Mouse (Mus musculus) cortical plate, adult 2 months (tissue): ENCODE data around the gene Atxn7l1. TPM values are rescaled to one million over a fixed set of nuclear protein-coding genes. Genes with fewer than 3 reads are reported as not detected.

Experiments used
- H3K27ac ChIP-seq: fragments of 200-500 bp; 2 replicates; pipeline ENCODE4 v1.5.1; 2012; ENCODE audit warnings: low read length, control low read depth, inconsistent platforms; ENCODE audit not compliant: insufficient read depth
- H3K4me1 ChIP-seq: fragments of 200-500 bp; 2 replicates; pipeline ENCODE4 v1.6.1; 2011; ENCODE audit warnings: low read length; ENCODE audit not compliant: control insufficient read depth, insufficient read depth
- H3K4me3 ChIP-seq: fragments of 200-500 bp; 2 replicates; pipeline ENCODE4 v1.5.1; 2011; ENCODE audit warnings: mild to moderate bottlenecking, low read length, control low read depth; ENCODE audit not compliant: insufficient read depth
- CTCF ChIP-seq: fragments of 200-500 bp; IDR thresholded peaks from 2 replicates; pipeline ENCODE4 v1.5.1; 2011; ENCODE audit warnings: mild to moderate bottlenecking, control low read depth, low read length; ENCODE audit not compliant: insufficient read depth; ENCODE audit errors: extremely low read depth
- POLR2A ChIP-seq: fragments of 200-500 bp; IDR thresholded peaks from 2 replicates; pipeline ENCODE4 v1.6.1; 2011; ENCODE audit warnings: mild to moderate bottlenecking, low read length, control low read depth; ENCODE audit not compliant: insufficient read depth; ENCODE audit errors: extremely low read depth
- polyA plus RNA-seq: library from polyadenylated mRNA; depleted of rRNA; stranded (reverse); fragments of >200 nt; gene quantifications from 2 replicates; pipeline ENCODE4 v1.2.3, GENCODE M21; 2012

Gene Atxn7l1
- polyA plus RNA-seq, 1 experiment = 41.0 TPM

DNA sequence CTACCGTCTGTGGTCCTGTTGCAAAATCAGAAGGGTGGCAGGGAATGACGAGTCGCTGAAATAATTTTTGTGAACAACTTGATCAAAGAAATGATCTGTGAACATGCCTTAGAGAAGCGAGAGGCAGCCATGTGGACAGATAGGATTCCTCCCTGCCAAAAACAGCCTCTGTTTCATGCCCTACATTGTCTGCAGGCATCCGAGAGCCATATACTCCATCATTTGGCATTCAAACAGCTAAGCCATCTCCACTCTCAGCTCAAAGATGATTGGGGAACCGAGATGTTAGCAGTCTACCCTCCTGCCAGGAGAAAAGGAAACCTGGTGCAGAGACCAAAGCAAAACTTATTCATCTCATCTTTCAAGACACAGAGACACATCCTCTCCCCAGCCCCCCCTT lies 193.2 kb downstream of the Atxn7l1 start:
- Histone ChIP-seq H3K4me3 (no peak overlapping the region), H3K4me1 (peaks cover 10% of the 10 kb centered on the region), H3K27ac (no peak overlapping the region)
- TF ChIP-seq POLR2A (no peak), CTCF (no peak)

DNA sequence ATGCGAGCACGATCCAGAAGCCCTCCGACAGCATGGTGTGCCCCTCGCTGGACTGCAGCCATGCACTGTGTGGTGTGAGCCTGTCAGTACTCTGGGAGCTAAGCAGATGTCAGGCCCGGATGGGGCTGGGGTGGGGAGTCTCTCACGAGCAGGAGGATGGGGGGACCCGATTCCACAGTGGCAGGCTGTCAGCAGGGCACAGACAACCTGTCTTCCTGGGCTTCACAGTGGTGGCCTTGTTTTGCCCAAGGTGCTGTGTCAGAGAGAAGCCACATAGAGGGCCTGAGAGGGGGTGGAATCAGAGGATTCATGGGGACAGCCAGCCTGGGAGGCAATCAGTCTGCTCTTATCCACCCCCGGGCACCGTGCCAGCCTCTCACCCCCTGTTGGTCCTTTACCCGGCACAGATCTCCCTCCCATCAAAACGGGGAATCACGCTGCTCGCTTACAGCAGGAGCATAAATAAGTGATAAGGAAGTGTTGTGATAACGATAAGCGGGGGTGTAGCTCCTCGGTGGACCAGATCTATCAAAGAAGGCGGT lies 193.9 kb downstream of the Atxn7l1 start:
- H3K4me3 ChIP-seq = no peak overlapping the region
- H3K4me1 ChIP-seq = peaks cover 10% of the 10 kb centered on the region
- peak overlapping the region; percentile 8; the same call in 1 of the 2 replicates for H3K27ac ChIP-seq
- TF ChIP-seq POLR2A = no peak
- TF ChIP-seq CTCF = no peak

DNA sequence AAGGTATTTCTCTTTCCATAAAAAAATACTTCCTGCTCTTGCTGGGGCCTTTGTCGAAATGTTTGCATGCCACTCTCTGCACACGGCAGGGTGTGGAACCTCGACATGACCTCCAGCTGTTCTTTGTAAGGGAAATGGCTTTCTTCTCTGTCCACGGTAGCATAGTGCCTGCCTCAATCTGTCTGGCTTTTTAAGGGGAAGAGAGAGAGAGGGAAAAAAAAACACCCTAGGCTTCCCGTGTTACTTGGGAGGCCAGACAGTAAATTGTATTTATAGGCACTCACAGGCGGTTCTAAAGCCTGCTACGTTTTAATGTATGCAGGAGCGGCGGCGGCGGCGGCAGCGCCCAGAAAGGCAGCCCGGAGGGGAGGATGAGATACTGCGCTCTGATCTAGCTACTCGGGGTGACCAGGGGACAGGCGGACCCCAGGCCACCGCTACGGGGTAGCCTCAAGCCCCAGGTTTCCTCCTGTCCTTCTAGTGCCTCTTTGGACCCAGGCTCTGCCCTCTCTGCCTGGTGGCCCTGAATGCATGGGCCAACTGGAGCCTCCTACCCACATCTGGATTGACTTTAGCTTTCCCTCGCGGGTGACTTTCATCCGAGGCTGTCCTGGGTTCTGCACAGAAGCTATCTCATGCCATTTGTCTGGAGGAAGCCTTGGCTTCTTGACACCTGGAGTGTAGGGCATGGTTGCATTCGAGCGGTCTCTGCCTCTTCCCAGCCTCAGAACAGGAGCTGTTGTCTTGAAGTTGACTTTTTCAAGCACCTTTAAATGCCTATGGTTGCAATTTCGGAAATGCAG lies 197.7 kb downstream of the Atxn7l1 start:
- H3K4me3 ChIP-seq = peak overlapping the region; percentile 17
- TF ChIP-seq CTCF (no peak), POLR2A (no peak)
- H3K27ac ChIP-seq = no peak overlapping the region; the same call in 1 of the 2 replicates
- H3K4me1 ChIP-seq = peaks cover 10% of the 10 kb centered on the region

GRCm38 (mm10) chr12:33345773-33346435 lies 198.4 kb downstream of the Atxn7l1 start:
- no peak for TF ChIP-seq CTCF
- TF ChIP-seq POLR2A = no peak
- Histone ChIP-seq H3K4me1 (peaks cover 10% of the 10 kb centered on the region), H3K4me3 (peak overlapping the region; percentile 17), H3K27ac (no peak overlapping the region)

GRCm38 (mm10) chr12:33352671-33353070 lies 205.2 kb downstream of the Atxn7l1 start:
- TF ChIP-seq POLR2A (no peak), CTCF (no peak)

GRCm38 (mm10) chr12:33358345-33358744 lies 210.9 kb downstream of the Atxn7l1 start:
- H3K27ac ChIP-seq = no peak overlapping the region
- H3K4me1 ChIP-seq = 0 out of 2 replicates have a peak, but pooled peaks cover 2% of the 10 kb centered on the region
- no peak overlapping the region for H3K4me3 ChIP-seq
- TF ChIP-seq POLR2A = no peak
- TF ChIP-seq CTCF = no peak

More at GRCm38 (mm10) chr12:33352671-33353070, 205.2 kb downstream of the Atxn7l1 start:
- no peak overlapping the region for H3K4me3 ChIP-seq
- no peaks in the 10 kb centered on the region; the same call in 1 of the 2 replicates for H3K4me1 ChIP-seq
- no peak overlapping the region for H3K27ac ChIP-seq

DNA sequence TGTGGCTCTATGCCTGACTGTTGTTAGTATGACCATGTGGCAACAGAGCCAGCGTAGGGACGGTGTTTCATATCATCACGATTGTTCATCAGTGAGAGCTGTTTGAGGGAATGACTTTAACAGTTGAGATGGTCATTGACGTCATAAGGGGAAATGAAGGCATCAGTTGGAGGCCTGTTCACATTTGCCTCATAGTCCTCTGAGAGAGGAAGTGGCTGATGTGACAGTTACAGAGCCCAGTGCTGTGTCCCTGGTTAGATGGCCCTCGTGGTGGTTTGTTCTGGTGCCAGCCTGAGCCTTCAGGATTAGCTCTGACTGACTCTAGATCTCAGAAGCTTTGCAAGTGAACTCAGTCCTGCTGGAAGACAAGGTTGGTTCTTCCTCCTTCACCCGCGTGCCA lies 211.7 kb downstream of the Atxn7l1 start:
- no peak overlapping the region for H3K4me3 ChIP-seq
- H3K4me1 ChIP-seq = 0 out of 2 replicates have a peak, but pooled peaks cover 2% of the 10 kb centered on the region
- no peak overlapping the region for H3K27ac ChIP-seq
- no peak for TF ChIP-seq CTCF
- no peak for TF ChIP-seq POLR2A

DNA sequence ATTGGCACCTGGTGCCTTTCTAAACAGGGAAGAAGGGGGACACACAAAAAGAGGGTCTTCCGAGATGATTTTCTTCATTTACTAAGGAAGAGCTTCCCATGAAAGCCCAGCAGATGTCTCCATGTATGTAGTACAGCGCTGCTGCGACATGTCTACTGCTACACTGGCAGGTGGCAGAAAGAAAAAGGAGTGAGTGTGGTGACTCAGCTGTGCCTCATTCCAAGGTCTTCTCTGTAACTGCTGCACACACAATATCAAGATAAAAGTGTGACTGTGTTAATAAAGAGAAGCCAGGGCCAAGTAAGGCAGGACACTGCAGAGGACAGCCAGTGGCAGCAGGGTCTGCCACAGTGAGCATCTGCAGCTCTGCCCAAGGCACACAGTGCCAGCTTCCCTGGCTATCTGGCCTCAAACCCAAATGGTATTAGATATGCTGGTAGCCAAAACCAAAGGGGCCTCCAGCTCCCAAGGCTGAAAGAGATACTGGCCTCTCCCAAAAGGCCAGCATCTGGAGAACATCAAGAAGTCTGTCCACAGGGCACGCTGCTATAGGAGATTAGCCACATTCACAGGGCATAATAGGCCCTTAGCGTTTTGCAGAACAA lies 212.5 kb downstream of the Atxn7l1 start:
- TF ChIP-seq POLR2A (no peak), CTCF (no peak)
- 0 out of 2 replicates have a peak, but pooled peaks cover 2% of the 10 kb centered on the region for H3K4me1 ChIP-seq
- H3K27ac ChIP-seq = no peak overlapping the region
- H3K4me3 ChIP-seq = no peak overlapping the region

DNA sequence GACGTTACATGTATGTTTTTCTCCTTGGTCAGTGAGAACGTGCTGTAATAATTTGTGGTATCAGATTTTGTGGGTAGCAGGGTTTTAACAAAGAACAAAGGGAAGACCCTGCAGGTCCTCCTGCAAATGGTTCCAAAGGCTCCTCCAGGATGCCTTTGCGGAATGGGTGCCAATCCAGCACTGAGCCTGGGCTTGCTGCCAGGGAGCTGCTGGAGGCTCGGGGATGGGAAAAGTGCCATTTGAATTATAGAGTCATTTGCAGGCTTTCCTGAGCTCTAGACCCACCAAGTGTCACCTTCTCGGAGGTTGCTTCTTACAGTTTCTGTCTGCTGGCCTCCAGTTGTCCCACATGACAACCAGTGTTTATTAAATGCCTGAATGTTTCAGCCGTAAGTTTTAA lies 213.2 kb downstream of the Atxn7l1 start:
- no peak overlapping the region for H3K4me3 ChIP-seq

DNA sequence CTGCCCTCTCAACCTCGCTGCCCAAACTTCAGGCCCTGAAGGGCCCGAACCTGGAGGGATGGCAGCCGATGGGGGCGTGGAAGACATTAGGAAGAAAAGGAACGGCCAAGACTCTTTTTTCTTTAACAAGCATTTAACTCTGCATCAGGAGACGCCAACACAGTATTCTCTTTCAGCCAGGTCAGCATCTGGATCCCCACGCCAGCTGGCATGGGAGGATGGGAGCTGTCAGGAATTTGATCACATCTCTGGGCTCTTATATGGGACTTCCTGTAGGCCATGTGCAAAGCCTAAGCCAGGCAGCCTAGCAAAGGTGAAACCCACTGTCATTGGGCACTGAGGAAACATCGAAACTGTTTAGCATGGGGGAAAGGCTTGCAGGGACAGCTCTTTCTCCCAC lies 217.0 kb downstream of the Atxn7l1 start:
- Histone ChIP-seq H3K4me3 (no peak overlapping the region), H3K27ac (no peak overlapping the region), H3K4me1 (0 out of 2 replicates have a peak, but pooled peaks cover 2% of the 10 kb centered on the region)
- TF ChIP-seq POLR2A (no peak), CTCF (no peak)

More for the DNA sequence above, 213.2 kb downstream of the Atxn7l1 start:
- TF ChIP-seq CTCF (no peak), POLR2A (no peak)
- Histone ChIP-seq H3K27ac (no peak overlapping the region), H3K4me1 (0 out of 2 replicates have a peak, but pooled peaks cover 2% of the 10 kb centered on the region)
